Comparison of ENCODE assay signal across 26 mouse cellular contexts in genomic region chr3:24938507-24939182, GRCm38 (mm10).
DNase-seq lines count a peak whose midpoint lies in the region; ATAC-seq and TF ChIP-seq lines count a peak whose summit lies in the region.
"Had no signal": no experiment of that assay in that cellular context is flagged by ENCODE, and none has a peak within 500 bp of the region (broad histone marks: within the 10 kb centered on the region; RNA-seq: fewer than 3 reads in every experiment).

No protein-coding gene starts in this region.

- 86% methylated on average over 5 of the region's 5 CpGs for whole genome bisulfite sequencing in hindbrain, embryonic 12.5 days
- WGBS in hindbrain, embryonic 13.5 days: 77% methylated on average over 5 of the region's 5 CpGs
- WGBS in forebrain, embryonic 13.5 days: 67% methylated on average over 5 of the region's 5 CpGs
- 62% methylated on average over 5 of the region's 5 CpGs for WGBS in midbrain, embryonic 13.5 days

- no peak for TF ChIP-seq CTCF in brain, embryonic 14.5 days (IDR thresholded peaks at IDR 0.05; ENCODE audit: borderline replicate concordance, extremely low read depth, insufficient read depth, insufficient read length)

- H3K4me1 ChIP-seq in hindbrain, embryonic 12.5 days: no peaks in the 10 kb centered on the region
- H3K4me1 ChIP-seq in hindbrain, embryonic 13.5 days (replicated peaks): no peaks in the 10 kb centered on the region
- H3K4me1 ChIP-seq in forebrain, embryonic 13.5 days: no peaks in the 10 kb centered on the region
- 0 out of 2 replicates have a peak, but pooled peaks cover 5% of the 10 kb centered on the region for H3K4me1 ChIP-seq in midbrain, embryonic 13.5 days (replicated peaks)
- H3K4me1 ChIP-seq: embryonic facial prominence, embryonic 12.5 days; kidney, embryonic 15.5 days; limb, embryonic 13.5 days; lung, embryonic 15.5 days; neural tube, embryonic 13.5 days had no signal

- no peaks in the 10 kb centered on the region for H3K27me3 ChIP-seq in hindbrain, embryonic 12.5 days
- H3K27me3 ChIP-seq in hindbrain, embryonic 13.5 days: no peaks in the 10 kb centered on the region
- no peaks in the 10 kb centered on the region for H3K27me3 ChIP-seq in forebrain, embryonic 13.5 days
- H3K27me3 ChIP-seq in midbrain, embryonic 13.5 days: no peaks in the 10 kb centered on the region
- H3K27me3 ChIP-seq: embryonic facial prominence, embryonic 12.5 days; kidney, embryonic 15.5 days; limb, embryonic 13.5 days; lung, embryonic 15.5 days; neural tube, embryonic 13.5 days had no signal

- no peak for TF ChIP-seq POLR2A in brain, embryonic 14.5 days (IDR thresholded peaks at IDR 0.05; ENCODE audit: borderline replicate concordance, extremely low read depth, insufficient read depth, insufficient read length, poor library complexity, severe bottlenecking)

- H3K9ac ChIP-seq in hindbrain, embryonic 12.5 days: no peak overlapping the region
- H3K9ac ChIP-seq in hindbrain, embryonic 13.5 days: no peak overlapping the region
- H3K9ac ChIP-seq in forebrain, embryonic 13.5 days: no peak overlapping the region
- H3K9ac ChIP-seq in midbrain, embryonic 13.5 days (replicated peaks): no peak overlapping the region
- H3K9ac ChIP-seq: embryonic facial prominence, embryonic 12.5 days; kidney, embryonic 15.5 days; limb, embryonic 13.5 days; lung, embryonic 15.5 days; neural tube, embryonic 13.5 days had no signal

- no peaks in the 10 kb centered on the region for H3K9me3 ChIP-seq in hindbrain, embryonic 12.5 days (replicated peaks)
- no peaks in the 10 kb centered on the region for H3K9me3 ChIP-seq in hindbrain, embryonic 13.5 days
- H3K9me3 ChIP-seq in forebrain, embryonic 13.5 days (replicated peaks): no peaks in the 10 kb centered on the region
- no peaks in the 10 kb centered on the region for H3K9me3 ChIP-seq in midbrain, embryonic 13.5 days
- H3K9me3 ChIP-seq: embryonic facial prominence, embryonic 12.5 days; kidney, embryonic 15.5 days; limb, embryonic 13.5 days; lung, embryonic 15.5 days; neural tube, embryonic 13.5 days had no signal

- no peaks in the 10 kb centered on the region for H3K36me3 ChIP-seq in hindbrain, embryonic 12.5 days
- no peaks in the 10 kb centered on the region for H3K36me3 ChIP-seq in hindbrain, embryonic 13.5 days
- no peaks in the 10 kb centered on the region for H3K36me3 ChIP-seq in forebrain, embryonic 13.5 days (ENCODE audit: poor library complexity, severe bottlenecking)
- H3K36me3 ChIP-seq in midbrain, embryonic 13.5 days: no peaks in the 10 kb centered on the region
- H3K36me3 ChIP-seq: embryonic facial prominence, embryonic 12.5 days; kidney, embryonic 15.5 days; limb, embryonic 13.5 days; lung, embryonic 15.5 days; neural tube, embryonic 13.5 days had no signal

- DNase-seq in brain, embryonic 14.5 days (ENCODE audit: low read depth): peak; percentile 84
- no peak for DNase-seq in gastrocnemius, adult 18-20 months (ENCODE audit: low spot score)
- no peak for DNase-seq in ovary, adult 18-20 months (ENCODE audit: low spot score)
- no peak for DNase-seq in thymus, postnatal 36 days
- DNase-seq: adrenal gland, postnatal 14 days; cerebellum, adult 8-10 months; embryo, embryonic 11 days; gastrocnemius, postnatal 36 days; heart, adult 18-20 months; heart, postnatal 4 days; kidney, adult 18-20 months; kidney, postnatal 25 days; thymus, adult 2 months; thymus, postnatal 4 days had no signal

- peak; percentile 32; the same call in 1 of the 2 replicates for ATAC-seq in hindbrain, embryonic 12.5 days (ENCODE audit: low FRiP score)
- ATAC-seq in hindbrain, embryonic 13.5 days (ENCODE audit: low FRiP score): no peak
- ATAC-seq in forebrain, embryonic 13.5 days: peak; percentile 90
- ATAC-seq in midbrain, embryonic 13.5 days: peak; percentile 83
- ATAC-seq: CD4-positive, CD25-positive, alpha-beta regulatory T cell, adult 4 months had no signal

- H3K27ac ChIP-seq in hindbrain, embryonic 12.5 days: no peak overlapping the region
- no peak overlapping the region for H3K27ac ChIP-seq in hindbrain, embryonic 13.5 days
- H3K27ac ChIP-seq in forebrain, embryonic 13.5 days: no peak overlapping the region
- H3K27ac ChIP-seq in midbrain, embryonic 13.5 days: no peak overlapping the region
- H3K27ac ChIP-seq: embryonic facial prominence, embryonic 12.5 days; kidney, embryonic 15.5 days; limb, embryonic 13.5 days; lung, embryonic 15.5 days; neural tube, embryonic 13.5 days had no signal

- H3K4me3 ChIP-seq in hindbrain, embryonic 12.5 days: no peak overlapping the region
- no peak overlapping the region for H3K4me3 ChIP-seq in hindbrain, embryonic 13.5 days
- no peak overlapping the region for H3K4me3 ChIP-seq in forebrain, embryonic 13.5 days
- H3K4me3 ChIP-seq in midbrain, embryonic 13.5 days (replicated peaks): no peak overlapping the region
- H3K4me3 ChIP-seq: embryonic facial prominence, embryonic 12.5 days; kidney, embryonic 15.5 days; limb, embryonic 13.5 days; lung, embryonic 15.5 days; neural tube, embryonic 13.5 days had no signal

- no peak overlapping the region for H3K4me2 ChIP-seq in hindbrain, embryonic 12.5 days (replicated peaks)
- no peak overlapping the region for H3K4me2 ChIP-seq in hindbrain, embryonic 13.5 days
- H3K4me2 ChIP-seq in forebrain, embryonic 13.5 days: no peak overlapping the region
- H3K4me2 ChIP-seq in midbrain, embryonic 13.5 days (replicated peaks): no peak overlapping the region
- H3K4me2 ChIP-seq: embryonic facial prominence, embryonic 12.5 days; heart, embryonic 11.5 days; kidney, embryonic 15.5 days; limb, embryonic 13.5 days; liver, embryonic 11.5 days; lung, embryonic 15.5 days; neural tube, embryonic 13.5 days had no signal
